Mouse (Mus musculus) kidney, embryonic 14.5 days (tissue): ENCODE results near the gene Vgf. TPM values are rescaled to one million over a fixed set of nuclear protein-coding genes. Genes with fewer than 3 reads are reported as not detected.

Source experiments
- ATAC-seq: fragments of 200-750 bp; cut with Nextera tagmentation; 2 replicates; pipeline ENCODE4 v1.8.0; 2017; ENCODE audit warnings: moderate number of reproducible peaks, mild to moderate bottlenecking, moderate TSS enrichment, moderate library complexity; ENCODE audit not compliant: low FRiP score, low TSS enrichment
- H3K27ac ChIP-seq: fragments of 300-500 bp; sonication (generic); 2 replicates; pipeline ENCODE4 v1.5.1; 2014; ENCODE audit warnings: low read depth, mild to moderate bottlenecking, low read length, moderate library complexity, mixed read lengths
- H3K27me3 ChIP-seq: fragments of 300-500 bp; sonication (generic); 2 replicates; pipeline ENCODE4 v1.6.1; 2014; ENCODE audit warnings: mild to moderate bottlenecking, low read length; ENCODE audit not compliant: control insufficient read depth, insufficient read depth
- H3K36me3 ChIP-seq: fragments of 300-500 bp; sonication (generic); 2 replicates; pipeline ENCODE4 v1.6.1; 2014; ENCODE audit warnings: low read length, mixed read lengths; ENCODE audit not compliant: control insufficient read depth, insufficient read depth
- H3K4me1 ChIP-seq: fragments of 300-500 bp; sonication (generic); 2 replicates; pipeline ENCODE4 v1.6.1; 2014; ENCODE audit warnings: low read length, mixed read lengths; ENCODE audit not compliant: control insufficient read depth, insufficient read depth
- H3K4me2 ChIP-seq: fragments of 300-500 bp; sonication (generic); replicated peaks from 2 replicates; pipeline ENCODE4 v1.6.1; 2014; ENCODE audit warnings: low read depth, mild to moderate bottlenecking, low read length
- H3K4me3 ChIP-seq: fragments of 300-500 bp; sonication (generic); 2 replicates; pipeline ENCODE4 v1.5.1; 2014; ENCODE audit warnings: mild to moderate bottlenecking, low read length
- H3K9ac ChIP-seq: fragments of 300-500 bp; sonication (generic); 2 replicates; pipeline ENCODE4 v1.6.1; 2014; ENCODE audit warnings: low read depth, mild to moderate bottlenecking, low read length, moderate library complexity
- H3K9me3 ChIP-seq: fragments of 300-500 bp; sonication (generic); 2 replicates; pipeline ENCODE4 v1.6.1; 2016; ENCODE audit warnings: low read length; ENCODE audit not compliant: control insufficient read depth
- WGBS: fragments of 180-500 bp; shearing (Covaris S2); extraction: QIAGEN DNeasy Blood & Tissue Kit; methylation state at CpG from one replicate; pipeline ENCODE4 v1.1.7; 2014; 5-methylcytosine and 5-hydroxymethylcytosine counted together
- polyA plus RNA-seq: library from polyadenylated mRNA; unstranded; fragments of >200 nt; fragmentation: Nextera tagmentation; extraction: Ambion mirVana; gene quantifications from 2 replicates; pipeline ENCODE4 v1.2.1, GENCODE M21; 2014

Vgf gene
- polyA plus RNA-seq, 1 experiment from 2014 or later: 0.16 TPM

DNA sequence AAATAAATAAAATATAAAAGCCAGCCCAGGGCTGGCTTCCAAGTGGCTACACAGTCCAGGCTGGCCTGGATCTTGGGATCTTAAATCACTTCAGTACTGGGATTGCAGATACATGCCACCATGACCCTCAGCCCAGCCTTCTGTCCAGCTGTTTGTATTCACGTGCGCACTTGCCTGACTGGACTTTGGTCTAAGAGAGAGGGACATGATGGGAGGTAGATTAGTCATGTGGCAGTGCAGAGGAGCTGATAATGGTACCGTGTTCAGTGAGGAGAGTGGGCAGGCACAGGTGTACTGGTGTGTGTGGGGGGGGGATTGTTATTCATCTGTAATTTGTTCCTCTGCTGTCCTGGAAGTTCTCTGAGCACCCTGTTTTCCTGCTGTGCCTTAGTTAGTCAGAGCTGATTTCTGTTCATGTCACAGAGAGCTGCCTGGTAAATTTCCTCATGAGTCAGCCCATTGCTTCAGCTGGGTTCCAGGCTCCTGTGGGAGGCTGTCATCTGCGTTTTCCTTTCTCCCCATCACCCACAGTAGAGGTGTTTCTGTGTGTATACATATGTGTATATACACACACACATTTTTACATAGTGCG, 25.8 kb downstream of the Vgf start:
- no peaks in the 10 kb centered on the region for H3K4me1 ChIP-seq
- H3K4me2 ChIP-seq: no peak overlapping the region
- no peak overlapping the region for H3K4me3 ChIP-seq
- no peak overlapping the region for H3K9ac ChIP-seq
- H3K9me3 ChIP-seq: no peaks in the 10 kb centered on the region
- WGBS: 83% methylated on average over 5 of the region's 5 CpGs
- no peak overlapping the region for H3K27ac ChIP-seq
- no peaks in the 10 kb centered on the region for H3K36me3 ChIP-seq
- no peak for ATAC-seq
- H3K27me3 ChIP-seq: no peaks in the 10 kb centered on the region

DNA sequence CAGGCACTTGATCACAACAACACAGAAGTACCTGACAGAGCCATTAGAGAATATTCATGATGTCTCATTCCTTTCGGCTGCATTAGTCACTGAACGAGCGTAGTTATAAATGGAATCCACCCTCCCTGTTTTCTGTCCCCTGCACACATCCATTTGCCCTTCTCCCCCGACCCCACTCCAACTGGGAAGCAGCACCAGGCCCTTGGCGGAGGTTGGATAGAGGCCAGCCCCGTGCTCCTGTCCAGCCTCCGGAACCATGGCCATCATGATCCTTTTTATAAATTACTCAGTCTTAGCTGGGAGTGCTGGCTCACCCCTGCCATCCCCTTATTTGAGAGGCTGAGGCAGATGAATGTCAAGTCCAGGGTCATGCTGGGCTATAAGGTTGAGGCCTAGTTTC, 28.1 kb downstream of the Vgf start:
- no peak for ATAC-seq
- Histone ChIP-seq H3K9me3 (no peaks in the 10 kb centered on the region), H3K9ac (no peak overlapping the region), H3K36me3 (no peaks in the 10 kb centered on the region), H3K4me2 (no peak overlapping the region), H3K4me3 (no peak overlapping the region), H3K27ac (no peak overlapping the region), H3K27me3 (no peaks in the 10 kb centered on the region), H3K4me1 (no peaks in the 10 kb centered on the region)
- WGBS: 77% methylated on average over 7 of the region's 7 CpGs

DNA sequence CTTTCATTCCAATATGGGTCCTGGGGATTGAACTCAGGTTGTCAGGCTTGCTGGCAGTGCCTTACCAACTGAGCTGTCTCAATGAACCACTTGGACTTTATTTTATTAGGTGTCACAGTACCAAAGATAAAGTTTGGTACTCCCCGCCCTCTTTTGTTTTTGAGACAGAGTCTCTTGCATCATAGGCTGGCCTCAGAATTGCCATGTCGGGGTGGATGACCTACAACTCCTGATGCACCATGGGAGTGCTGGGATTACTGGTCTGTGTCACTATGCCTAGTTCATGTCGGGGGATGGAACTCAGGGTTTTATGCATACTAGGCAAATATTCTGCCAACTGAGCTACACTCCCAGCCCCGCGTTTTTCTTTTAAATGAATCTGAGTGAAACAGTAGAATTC, 28.7 kb downstream of the Vgf start:
- H3K27me3 ChIP-seq: no peaks in the 10 kb centered on the region
- no peak for ATAC-seq
- no peak overlapping the region for H3K27ac ChIP-seq
- no peak overlapping the region for H3K4me3 ChIP-seq
- WGBS: 90% methylated on average over 5 of the region's 5 CpGs
- no peaks in the 10 kb centered on the region for H3K9me3 ChIP-seq
- H3K4me2 ChIP-seq: no peak overlapping the region
- H3K4me1 ChIP-seq: no peaks in the 10 kb centered on the region
- H3K36me3 ChIP-seq: no peaks in the 10 kb centered on the region
- no peak overlapping the region for H3K9ac ChIP-seq

DNA sequence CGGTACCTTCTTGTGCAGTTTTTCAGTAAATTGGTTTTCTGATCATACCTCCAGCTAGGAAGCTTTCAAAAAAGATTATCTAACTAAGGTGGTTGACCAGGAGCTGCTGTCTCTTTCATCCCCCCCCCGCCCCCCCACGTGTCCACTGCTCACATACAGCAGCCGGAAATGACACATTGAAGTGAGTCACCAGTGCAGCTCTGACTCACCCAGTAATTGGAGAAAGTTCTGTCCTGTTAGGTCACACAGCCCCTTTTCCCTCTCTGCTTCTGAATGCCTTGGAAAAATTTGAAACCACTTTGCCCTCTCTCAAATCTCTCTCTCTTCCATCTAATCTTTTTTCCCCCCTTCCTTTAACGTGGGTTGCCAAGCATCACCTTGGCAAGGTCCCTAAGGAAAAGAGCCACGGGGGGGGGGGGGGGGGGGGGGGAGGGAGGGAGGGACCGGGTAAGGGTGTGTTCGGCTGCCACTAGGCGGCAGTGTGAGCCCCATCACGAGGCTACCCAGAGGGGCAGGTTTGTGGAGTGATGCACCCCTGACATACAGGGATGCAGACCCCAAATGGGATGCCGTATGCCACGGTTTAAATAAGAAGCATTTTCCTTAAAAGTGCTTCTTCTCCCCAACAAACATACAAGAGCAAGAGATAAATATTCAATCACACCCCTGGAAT, 35.8 kb downstream of the Vgf start:
- Histone ChIP-seq H3K9me3 (no peaks in the 10 kb centered on the region), H3K4me2 (no peak overlapping the region), H3K9ac (no peak overlapping the region), H3K36me3 (no peaks in the 10 kb centered on the region), H3K27me3 (no peaks in the 10 kb centered on the region), H3K27ac (no peak overlapping the region), H3K4me3 (no peak overlapping the region), H3K4me1 (no peaks in the 10 kb centered on the region)
- no peak for ATAC-seq
- 25% methylated on average over 9 of the region's 12 CpGs for WGBS

DNA sequence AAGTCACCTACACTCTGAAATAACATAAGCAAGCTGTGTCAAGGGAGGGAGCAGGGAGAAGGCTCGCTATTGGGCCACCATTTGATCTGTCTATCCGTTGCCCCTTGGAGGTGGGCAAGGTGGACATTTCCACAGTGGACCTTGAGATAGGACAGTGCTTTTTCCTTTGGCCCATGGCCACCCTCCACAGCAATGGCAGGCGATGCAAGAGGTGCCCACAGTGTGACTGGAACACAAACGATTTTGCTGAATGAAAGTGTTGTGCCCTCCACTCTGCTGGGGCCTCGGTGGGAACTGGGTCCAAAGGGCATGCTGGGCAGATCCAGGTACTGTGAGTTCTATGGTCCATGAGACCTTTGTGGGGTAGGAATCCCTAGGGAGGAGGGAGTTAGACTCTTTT, 36.4 kb downstream of the Vgf start:
- WGBS: 86% methylated on average over 5 of the region's 5 CpGs
- H3K36me3 ChIP-seq: no peaks in the 10 kb centered on the region
- no peak overlapping the region for H3K9ac ChIP-seq
- H3K4me2 ChIP-seq: no peak overlapping the region
- H3K27me3 ChIP-seq: no peaks in the 10 kb centered on the region
- no peak overlapping the region for H3K4me3 ChIP-seq
- no peak for ATAC-seq
- H3K4me1 ChIP-seq: no peaks in the 10 kb centered on the region
- H3K27ac ChIP-seq: no peak overlapping the region
- no peaks in the 10 kb centered on the region for H3K9me3 ChIP-seq

DNA sequence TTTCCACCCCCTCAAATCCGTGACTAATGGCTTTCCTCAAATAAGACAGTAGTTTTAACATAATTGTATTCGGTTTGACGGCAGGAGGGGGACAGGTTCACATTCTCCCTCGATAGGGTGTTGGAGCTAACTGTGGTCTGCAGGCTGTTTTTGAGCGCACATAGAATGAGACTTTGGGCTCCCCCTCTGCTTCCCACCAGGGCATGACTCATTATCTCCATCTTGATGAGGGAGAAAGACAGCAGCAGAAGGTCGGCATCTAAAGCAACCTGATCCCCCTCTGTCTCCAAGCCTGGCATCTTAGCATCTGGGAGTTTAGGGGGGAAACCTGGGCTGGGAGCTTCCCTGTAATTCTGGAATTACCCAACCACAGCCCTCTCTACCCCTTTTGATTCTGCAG, 39.3 kb downstream of the Vgf start:
- Histone ChIP-seq H3K4me2 (no peak overlapping the region), H3K36me3 (no peaks in the 10 kb centered on the region), H3K27ac (no peak overlapping the region), H3K4me1 (no peaks in the 10 kb centered on the region), H3K27me3 (no peaks in the 10 kb centered on the region), H3K9ac (no peak overlapping the region), H3K4me3 (no peak overlapping the region), H3K9me3 (no peaks in the 10 kb centered on the region)
- WGBS: 68% methylated on average over 6 of the region's 6 CpGs
- ATAC-seq: no peak

DNA sequence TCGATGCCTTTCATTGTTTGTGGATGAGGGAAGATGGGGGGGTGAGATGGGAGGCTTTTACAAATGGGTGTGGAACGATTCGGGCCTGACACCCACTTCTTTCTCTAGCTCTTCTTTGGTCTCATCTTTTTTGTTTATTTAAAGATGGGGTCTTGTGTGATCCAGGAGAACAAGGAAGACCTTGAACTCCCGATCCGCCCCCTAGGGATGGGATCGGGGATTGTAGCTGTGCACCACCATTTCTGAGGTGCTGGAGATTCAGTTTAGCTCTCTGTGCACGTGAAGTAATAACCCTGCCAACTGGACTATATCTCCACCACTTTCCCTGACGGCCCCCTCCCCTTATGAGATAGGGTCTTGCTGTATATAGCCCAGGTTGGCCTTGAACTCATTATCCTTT, 39.7 kb downstream of the Vgf start:
- Histone ChIP-seq H3K27ac (no peak overlapping the region), H3K36me3 (no peaks in the 10 kb centered on the region), H3K9ac (no peak overlapping the region), H3K9me3 (no peaks in the 10 kb centered on the region), H3K4me2 (no peak overlapping the region), H3K4me3 (no peak overlapping the region), H3K27me3 (no peaks in the 10 kb centered on the region), H3K4me1 (no peaks in the 10 kb centered on the region)
- ATAC-seq: no peak
- WGBS: 75% methylated on average over 8 of the region's 8 CpGs

DNA sequence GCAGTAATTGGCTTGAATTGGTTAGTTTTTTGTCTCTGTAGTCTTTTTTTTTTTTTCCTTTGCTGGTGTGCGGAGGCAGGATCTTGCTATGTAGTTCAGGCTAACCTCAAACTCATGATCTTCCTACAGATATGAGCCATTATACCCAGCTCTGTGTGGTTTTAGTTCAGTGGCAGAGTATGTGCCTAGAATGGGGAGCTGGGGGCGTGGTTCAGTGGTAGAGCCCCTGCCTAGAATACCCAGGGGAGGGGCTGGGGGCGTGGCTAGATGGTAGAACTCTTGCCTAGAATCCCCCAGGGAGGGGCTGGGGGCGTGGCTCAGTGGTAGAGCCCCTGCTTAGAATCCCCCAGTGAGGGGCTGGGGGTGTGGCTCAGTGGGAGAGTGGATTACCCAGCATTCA, 42.5 kb downstream of the Vgf start:
- H3K4me3 ChIP-seq: no peak overlapping the region
- 82% methylated on average over 4 of the region's 4 CpGs for WGBS

DNA sequence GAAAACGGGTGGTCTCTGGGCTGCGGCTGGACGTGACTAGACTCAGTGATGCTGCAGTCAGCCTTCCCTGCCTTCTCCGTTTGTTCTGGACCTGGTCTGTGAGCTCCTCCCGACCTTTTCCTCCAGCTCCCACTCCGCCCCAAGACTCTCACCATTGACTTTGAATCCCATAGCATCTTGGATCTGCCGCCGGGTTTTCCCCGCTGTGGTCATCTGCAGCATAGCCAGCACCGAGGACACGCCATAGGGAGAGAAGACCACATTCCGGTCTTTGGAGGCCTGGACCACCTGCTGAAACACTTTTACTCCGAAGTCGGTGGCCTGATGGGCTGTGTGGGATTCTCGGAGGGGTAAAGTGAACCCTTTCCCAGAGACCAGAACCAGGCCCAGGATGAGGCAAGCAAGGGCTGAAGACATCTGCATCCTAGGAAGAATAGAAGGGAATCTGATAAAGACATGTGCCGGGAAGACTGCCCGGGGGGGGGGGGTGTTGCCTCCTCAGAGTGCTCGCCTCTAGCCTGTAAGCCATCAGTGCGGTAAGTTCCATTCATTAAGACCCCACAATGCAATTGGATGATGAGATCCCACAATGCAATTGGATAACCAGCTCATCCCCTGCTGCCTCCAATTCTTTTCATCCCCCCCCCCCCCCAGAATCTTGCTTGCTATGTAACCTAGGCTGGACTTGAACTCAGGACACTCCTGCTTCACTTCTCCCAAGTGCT, 44.9 kb downstream of the Vgf start:
- WGBS: 88% methylated on average over 19 of the region's 19 CpGs
- Histone ChIP-seq H3K27me3 (no peaks in the 10 kb centered on the region), H3K9me3 (no peaks in the 10 kb centered on the region), H3K36me3 (no peaks in the 10 kb centered on the region), H3K9ac (no peak overlapping the region), H3K4me1 (peaks cover 2% of the 10 kb centered on the region; the same call in 1 of the 2 replicates), H3K4me2 (no peak overlapping the region; the same call in 1 of the 2 replicates), H3K27ac (no peak overlapping the region), H3K4me3 (no peak overlapping the region)
- ATAC-seq: no peak

More for the DNA sequence above, 42.5 kb downstream of the Vgf start:
- H3K27me3 ChIP-seq: no peaks in the 10 kb centered on the region
- no peaks in the 10 kb centered on the region for H3K4me1 ChIP-seq
- H3K36me3 ChIP-seq: no peaks in the 10 kb centered on the region
- H3K27ac ChIP-seq: no peak overlapping the region
- H3K4me2 ChIP-seq: no peak overlapping the region
- no peaks in the 10 kb centered on the region for H3K9me3 ChIP-seq
- H3K9ac ChIP-seq: no peak overlapping the region
- ATAC-seq: no peak
